Mouse (Mus musculus) C2C12 (cell line): ENCODE data around the gene Utrn. TPM values are rescaled to one million over a fixed set of nuclear protein-coding genes. Genes with fewer than 3 reads are reported as not detected.

Source experiments
- H3K27me3 ChIP-seq: one replicate; pipeline ENCODE4 v1.6.1; 2011; ENCODE audit not compliant: control insufficient read depth, insufficient read depth, insufficient read length
- H3K36me3 ChIP-seq: one replicate; pipeline ENCODE4 v1.6.1; 2011; ENCODE audit not compliant: control insufficient read depth, insufficient read depth
- H3K4me3 ChIP-seq: one replicate; pipeline ENCODE4 v1.5.1; 2011; ENCODE audit warnings: mild to moderate bottlenecking, control low read depth; ENCODE audit not compliant: poor library complexity, insufficient read depth, severe bottlenecking
- H3K79me2 ChIP-seq: one replicate; pipeline ENCODE4 v1.6.1; 2011; ENCODE audit not compliant: control insufficient read depth, insufficient read depth
- H3K79me3 ChIP-seq: one replicate; pipeline ENCODE4 v1.6.1; 2011; ENCODE audit warnings: low read depth, control low read depth
- H3ac ChIP-seq: one replicate; pipeline ENCODE3; 2011; ENCODE audit warnings: low read depth; ENCODE audit not compliant: control insufficient read depth, insufficient read length
- CEBPB ChIP-seq: IDR thresholded peaks from one replicate; pipeline ENCODE4 v1.6.1; 2011; ENCODE audit warnings: low read depth, mild to moderate bottlenecking, control low read depth, moderate library complexity
- CTCF ChIP-seq: IDR thresholded peaks from one replicate; pipeline ENCODE4 v1.5.1; 2011; ENCODE audit not compliant: control insufficient read depth, insufficient read depth, insufficient read length
- FOSL1 ChIP-seq: IDR thresholded peaks from one replicate; pipeline ENCODE4 v1.8.0; 2011; ENCODE audit warnings: mild to moderate bottlenecking, low read length; ENCODE audit not compliant: poor library complexity, insufficient read depth, severe bottlenecking
- MAX ChIP-seq: IDR thresholded peaks from one replicate; pipeline ENCODE4 v1.6.1; 2011; ENCODE audit warnings: mild to moderate bottlenecking, control low read depth
- MYOD1 ChIP-seq: IDR thresholded peaks from one replicate; pipeline ENCODE4 v1.6.1; 2011; ENCODE audit warnings: low read depth; ENCODE audit not compliant: control insufficient read depth, insufficient read length
- MYOG ChIP-seq: IDR thresholded peaks from one replicate; pipeline ENCODE4 v1.6.1; 2011; ENCODE audit not compliant: control insufficient read depth, insufficient read length; ENCODE audit errors: extremely low read depth
- USF1 ChIP-seq: IDR thresholded peaks from one replicate; pipeline ENCODE4 v1.6.1; 2011; ENCODE audit warnings: low read depth, mild to moderate bottlenecking, control low read depth, moderate library complexity
- polyA plus RNA-seq: library from polyadenylated mRNA; unstranded; fragments of >200 nt; fragmentation: generic; extraction: Trizol; gene quantifications from one replicate; pipeline ENCODE4 v1.2.1, GENCODE M21; 2012; ENCODE audit warnings: missing spikeins

The Utrn gene
- polyA plus RNA-seq, 1 experiment = 10.5 TPM

- Histone ChIP-seq H3K36me3 (no peaks in the 10 kb centered on the region), H3K27me3 (no peaks in the 10 kb centered on the region), H3K79me3 (no peaks in the 10 kb centered on the region), H3ac (no peak overlapping the region), H3K4me3 (no peak overlapping the region), H3K79me2 (no peaks in the 10 kb centered on the region)
- no peak for TF ChIP-seq USF1
- no peak for TF ChIP-seq CEBPB
- no peak for TF ChIP-seq CTCF
- no peak for TF ChIP-seq MYOD1
- no peak for TF ChIP-seq MYOG
- no peak for TF ChIP-seq FOSL1
- no peak for TF ChIP-seq MAX
Measured at GRCm38 (mm10) chr10:12551735-12552134, 317.4 kb downstream of the Utrn start.

- H3K79me3 ChIP-seq = no peaks in the 10 kb centered on the region
- TF ChIP-seq MYOD1 (no peak), MYOG (no peak), CTCF (no peak), USF1 (no peak), FOSL1 (no peak), CEBPB (no peak)
Measured at GRCm38 (mm10) chr10:12549945-12550540, 319.1 kb downstream of the Utrn start.

GRCm38 (mm10) chr10:12549261-12549660 lies 319.9 kb downstream of the Utrn start:
- Histone ChIP-seq H3ac (no peak overlapping the region), H3K79me3 (no peaks in the 10 kb centered on the region), H3K79me2 (no peaks in the 10 kb centered on the region), H3K4me3 (no peak overlapping the region), H3K36me3 (no peaks in the 10 kb centered on the region), H3K27me3 (no peaks in the 10 kb centered on the region)
- TF ChIP-seq USF1 (no peak), CEBPB (no peak), MAX (no peak), CTCF (no peak), MYOG (no peak), MYOD1 (no peak), FOSL1 (no peak)

More at GRCm38 (mm10) chr10:12549945-12550540, 319.1 kb downstream of the Utrn start:
- H3K4me3 ChIP-seq = no peak overlapping the region
- no peaks in the 10 kb centered on the region for H3K36me3 ChIP-seq
- H3K79me2 ChIP-seq = no peaks in the 10 kb centered on the region
- no peak overlapping the region for H3ac ChIP-seq
- H3K27me3 ChIP-seq = no peaks in the 10 kb centered on the region

GRCm38 (mm10) chr10:12548616-12549084 lies 320.5 kb downstream of the Utrn start:
- no peak overlapping the region for H3ac ChIP-seq
- no peaks in the 10 kb centered on the region for H3K36me3 ChIP-seq
- no peaks in the 10 kb centered on the region for H3K79me2 ChIP-seq
- H3K79me3 ChIP-seq = no peaks in the 10 kb centered on the region
- no peaks in the 10 kb centered on the region for H3K27me3 ChIP-seq
- TF ChIP-seq MYOD1 (no peak), MYOG (no peak), CEBPB (no peak), MAX (no peak), CTCF (no peak)
- no peak overlapping the region for H3K4me3 ChIP-seq

- Histone ChIP-seq H3ac (no peak overlapping the region), H3K79me3 (peaks cover 2% of the 10 kb centered on the region), H3K4me3 (no peak overlapping the region), H3K36me3 (no peaks in the 10 kb centered on the region), H3K79me2 (no peaks in the 10 kb centered on the region), H3K27me3 (no peaks in the 10 kb centered on the region)
- TF ChIP-seq FOSL1 = no peak
- no peak for TF ChIP-seq CTCF
- no peak for TF ChIP-seq MYOD1
- TF ChIP-seq USF1 = no peak
- TF ChIP-seq CEBPB = no peak
- no peak for TF ChIP-seq MYOG
- no peak for TF ChIP-seq MAX
Measured at GRCm38 (mm10) chr10:12547037-12547625, 322.0 kb downstream of the Utrn start.
